Mouse (Mus musculus): ENCODE data around the gene Mrpl57. TPM values are rescaled to one million over a fixed set of nuclear protein-coding genes. Genes with fewer than 3 reads are reported as not detected.

Mrpl57 gene
- polyA plus RNA-seq, 1 experiment from 2014 or later = 123 TPM

DNA sequence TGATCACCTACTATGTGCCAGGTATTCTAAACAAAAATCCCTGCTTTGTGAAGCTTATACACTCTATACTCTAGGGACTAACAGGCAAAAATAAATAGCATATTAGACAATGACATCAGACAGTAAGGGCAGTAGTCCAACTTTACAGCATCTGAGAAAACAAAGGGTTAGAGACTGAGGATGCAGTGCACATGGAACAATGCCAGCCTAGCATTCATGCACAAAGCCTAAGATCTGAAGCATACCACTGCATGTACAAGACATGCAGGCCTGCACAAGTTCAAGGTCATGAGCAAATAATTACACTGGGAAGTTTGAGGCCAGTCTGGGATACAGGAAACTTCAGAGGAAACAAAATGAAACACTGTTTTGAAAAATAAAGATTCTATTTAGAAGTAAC is 33.5 kb downstream of the Mrpl57 start:
- Histone ChIP-seq H3K9me3 (no peaks in the 10 kb centered on the region), H3K27me3 (replicated peaks) (no peaks in the 10 kb centered on the region), H3K4me1 (peaks cover 14% of the 10 kb centered on the region), H3K4me3 (no peak overlapping the region), H3K36me3 (peaks cover 76% of the 10 kb centered on the region), H3K9ac (no peak overlapping the region), H3K4me2 (no peak overlapping the region), H3K27ac (replicated peaks) (peak overlapping the region; percentile 3; the same call in 1 of the 2 replicates)
- no peak for ATAC-seq (ENCODE audit: extremely low read depth, insufficient number of reproducible peaks, low FRiP score, low TSS enrichment)

DNA sequence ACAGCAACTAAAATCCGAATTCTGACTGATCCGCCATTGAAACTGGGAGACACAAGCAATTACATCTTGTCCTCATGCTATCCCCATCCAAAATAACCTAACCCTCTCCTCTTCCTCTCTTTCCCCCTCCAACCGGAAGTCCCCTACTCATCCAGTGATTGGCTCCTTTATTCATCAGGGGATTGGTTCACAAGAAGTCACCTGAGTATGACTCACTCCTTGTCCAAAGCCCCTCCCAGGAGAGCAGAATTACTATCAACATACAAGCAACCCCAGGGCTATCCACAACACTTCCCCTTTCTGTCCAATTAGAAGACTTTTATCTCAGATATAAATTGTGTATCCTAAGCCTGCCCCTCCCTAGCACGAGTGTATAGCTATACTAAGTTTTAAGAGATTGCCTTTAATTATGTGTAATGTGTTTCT is 36.0 kb downstream of the Mrpl57 start:
- peaks cover 82% of the 10 kb centered on the region for H3K36me3 ChIP-seq
- H3K9me3 ChIP-seq = no peaks in the 10 kb centered on the region
- ATAC-seq (ENCODE audit: extremely low read depth, insufficient number of reproducible peaks, low FRiP score, low TSS enrichment) = no peak
- no peak overlapping the region for H3K27ac ChIP-seq (replicated peaks)
- peaks cover 14% of the 10 kb centered on the region for H3K4me1 ChIP-seq
- H3K4me2 ChIP-seq = no peak overlapping the region
- no peaks in the 10 kb centered on the region for H3K27me3 ChIP-seq (replicated peaks)
- 79% methylated on average over 4 of the region's 4 CpGs for WGBS
- no peak overlapping the region for H3K4me3 ChIP-seq
- no peak overlapping the region for H3K9ac ChIP-seq

DNA sequence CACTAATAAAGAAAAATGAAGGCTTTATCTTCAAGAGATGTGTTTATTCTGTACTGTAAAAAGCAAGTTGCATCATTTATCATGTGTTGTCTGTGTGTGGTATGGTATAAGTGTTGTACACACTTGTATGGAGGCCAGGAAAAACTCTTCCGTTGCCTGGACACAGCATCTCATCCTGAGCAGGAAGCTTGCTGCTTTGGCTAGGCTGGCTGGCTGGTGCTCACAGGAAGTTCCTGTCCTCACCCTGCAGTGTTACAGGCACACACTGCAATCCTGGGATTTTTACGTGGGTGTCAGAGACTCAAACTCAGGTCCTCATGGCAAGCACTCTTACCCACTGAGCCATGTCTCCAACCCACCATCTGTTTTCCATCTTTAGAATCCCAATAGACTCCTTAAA is 37.1 kb downstream of the Mrpl57 start:
- Histone ChIP-seq H3K4me2 (no peak overlapping the region), H3K9ac (no peak overlapping the region), H3K27ac (replicated peaks) (no peak overlapping the region), H3K9me3 (no peaks in the 10 kb centered on the region), H3K27me3 (replicated peaks) (no peaks in the 10 kb centered on the region), H3K36me3 (peaks cover 80% of the 10 kb centered on the region), H3K4me3 (no peak overlapping the region), H3K4me1 (peaks cover 14% of the 10 kb centered on the region)
- no peak for ATAC-seq (ENCODE audit: extremely low read depth, insufficient number of reproducible peaks, low FRiP score, low TSS enrichment)
- 46% methylated on average over 2 of the region's 2 CpGs for WGBS

DNA sequence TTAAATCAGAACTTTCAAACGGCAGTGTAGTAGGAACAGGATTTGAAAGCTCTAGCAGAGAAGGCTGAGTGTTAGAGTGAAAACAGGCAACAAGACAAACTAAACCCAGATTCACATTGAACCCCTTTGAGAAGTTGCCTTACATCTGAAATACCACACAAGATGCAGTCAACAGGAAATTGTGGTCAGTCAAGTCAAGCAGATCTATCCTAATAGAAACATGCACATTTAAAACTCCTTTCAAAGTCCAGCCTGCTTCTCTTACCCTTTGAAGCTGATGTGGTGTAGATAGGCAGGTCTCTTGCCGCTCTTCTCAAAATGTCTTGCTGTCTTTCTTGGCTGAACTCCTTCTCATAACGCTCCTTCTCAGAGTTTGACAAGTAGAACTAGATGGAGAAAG is 39.2 kb downstream of the Mrpl57 start:
- H3K27ac ChIP-seq (replicated peaks) = no peak overlapping the region
- 87% methylated on average over 3 of the region's 3 CpGs for WGBS
- no peaks in the 10 kb centered on the region for H3K27me3 ChIP-seq (replicated peaks)
- H3K4me3 ChIP-seq = no peak overlapping the region
- no peaks in the 10 kb centered on the region for H3K9me3 ChIP-seq
- no peak overlapping the region for H3K4me2 ChIP-seq
- peaks cover 75% of the 10 kb centered on the region for H3K36me3 ChIP-seq
- H3K9ac ChIP-seq = no peak overlapping the region
- no peak for ATAC-seq (ENCODE audit: extremely low read depth, insufficient number of reproducible peaks, low FRiP score, low TSS enrichment)
- 0 out of 2 replicates have a peak, but pooled peaks cover 7% of the 10 kb centered on the region for H3K4me1 ChIP-seq

DNA sequence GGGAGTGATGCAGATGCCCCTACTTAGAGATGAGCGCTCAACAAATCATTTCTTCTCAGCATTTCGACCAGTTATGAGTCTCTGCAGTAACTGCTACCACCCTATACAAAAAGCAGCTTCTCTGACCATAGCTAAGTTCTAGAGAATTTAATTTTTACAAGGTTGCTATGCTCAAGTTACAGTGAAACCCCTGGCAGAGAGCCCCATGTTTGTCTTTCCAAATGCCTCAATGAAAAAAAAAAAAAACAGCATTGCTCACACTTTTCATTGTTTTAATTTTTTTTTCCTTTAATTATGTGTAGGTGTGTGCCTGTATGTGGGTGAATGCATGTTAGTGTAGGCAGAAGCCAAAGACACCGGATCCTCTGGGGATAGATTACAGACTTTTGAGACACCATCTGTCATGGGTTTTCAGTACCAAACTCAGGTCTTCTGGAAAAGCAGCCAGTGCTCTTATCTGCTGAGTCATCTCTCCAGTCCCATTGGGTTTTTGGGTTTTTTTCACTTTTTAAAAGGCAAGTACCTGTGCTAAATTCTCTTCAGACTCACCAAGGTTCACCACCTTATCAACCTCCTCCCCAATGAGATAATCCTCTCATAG is 40.7 kb downstream of the Mrpl57 start:
- H3K36me3 ChIP-seq = peaks cover 69% of the 10 kb centered on the region

DNA sequence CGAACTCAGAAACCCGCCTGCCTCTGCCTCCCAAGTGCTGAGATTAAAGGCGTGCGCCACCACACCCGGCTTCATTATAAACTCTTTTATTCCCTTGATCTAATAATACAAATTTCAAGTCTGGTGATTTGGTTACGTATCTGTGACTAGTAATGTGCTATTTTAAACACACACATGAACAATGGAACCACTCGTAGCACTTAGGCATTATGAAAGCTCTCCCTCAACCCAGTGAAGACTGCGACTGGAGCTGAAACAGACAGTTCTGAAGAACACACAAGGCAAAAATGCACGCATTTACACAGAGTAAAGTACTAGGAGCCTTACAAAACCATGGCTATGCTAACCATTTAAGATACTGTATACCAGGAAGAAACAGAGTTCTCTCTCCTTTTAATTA is 51.9 kb downstream of the Mrpl57 start:
- no peak overlapping the region for H3K27ac ChIP-seq (replicated peaks)
- WGBS = 67% methylated on average over 9 of the region's 9 CpGs

More for the DNA sequence above, 40.7 kb downstream of the Mrpl57 start:
- no peak overlapping the region for H3K9ac ChIP-seq
- no peak for ATAC-seq (ENCODE audit: extremely low read depth, insufficient number of reproducible peaks, low FRiP score, low TSS enrichment)
- no peak overlapping the region for H3K4me3 ChIP-seq
- 90% methylated on average over 3 of the region's 3 CpGs for WGBS
- no peaks in the 10 kb centered on the region for H3K9me3 ChIP-seq
- no peaks in the 10 kb centered on the region for H3K27me3 ChIP-seq (replicated peaks)
- no peak overlapping the region for H3K4me2 ChIP-seq
- 0 out of 2 replicates have a peak, but pooled peaks cover 7% of the 10 kb centered on the region for H3K4me1 ChIP-seq
- H3K27ac ChIP-seq (replicated peaks) = no peak overlapping the region

More for the DNA sequence above, 51.9 kb downstream of the Mrpl57 start:
- H3K4me2 ChIP-seq = no peak overlapping the region
- no peaks in the 10 kb centered on the region for H3K27me3 ChIP-seq (replicated peaks)
- H3K36me3 ChIP-seq = peaks cover 12% of the 10 kb centered on the region
- H3K4me3 ChIP-seq = no peak overlapping the region
- no peaks in the 10 kb centered on the region for H3K9me3 ChIP-seq
- no peak overlapping the region for H3K9ac ChIP-seq
- ATAC-seq (ENCODE audit: extremely low read depth, insufficient number of reproducible peaks, low FRiP score, low TSS enrichment) = no peak
- H3K4me1 ChIP-seq = peaks cover 30% of the 10 kb centered on the region

Small RNA genes lying within 50 kb of the gene (microRNA-seq; reads per million reads assigned to microRNA genes)
- gene Mir3077 = 0.61 reads per million

Other genes starting within 250 kb of the Mrpl57 start
- gene Xpo4, start 160.8 kb upstream of the Mrpl57 start, polyA plus RNA-seq (2015; fragmentation: Nextera tagmentation; extraction: Ambion mirVana) = 12.0 TPM in 2 replicates
- gene Gm49361, start 80.1 kb upstream of the Mrpl57 start, polyA plus RNA-seq (2015; fragmentation: Nextera tagmentation; extraction: Ambion mirVana) = not detected in 2 replicates
- gene Lats2, start 67.8 kb upstream of the Mrpl57 start, polyA plus RNA-seq (2015; fragmentation: Nextera tagmentation; extraction: Ambion mirVana) = 21.2 and 21.7 TPM in 2 replicates
- gene Sap18, start 28.1 kb upstream of the Mrpl57 start, polyA plus RNA-seq (2015; fragmentation: Nextera tagmentation; extraction: Ambion mirVana) = 15.7 and 17.3 TPM in 2 replicates
- 26.9 and 27.0 TPM in 2 replicates for gene Ska3, start within 50 bp of the Mrpl57 start, polyA plus RNA-seq (2015; fragmentation: Nextera tagmentation; extraction: Ambion mirVana)
- gene Zdhhc20, start 64.0 kb downstream of the Mrpl57 start, polyA plus RNA-seq (2015; fragmentation: Nextera tagmentation; extraction: Ambion mirVana) = 41.1 and 42.4 TPM in 2 replicates
- 82.8 and 92.5 TPM in 2 replicates for gene Micu2, start 173.0 kb downstream of the Mrpl57 start, polyA plus RNA-seq (2015; fragmentation: Nextera tagmentation; extraction: Ambion mirVana)
- 7.6 and 9.2 TPM in 2 replicates for gene Fgf9, start 244.3 kb downstream of the Mrpl57 start, polyA plus RNA-seq (2015; fragmentation: Nextera tagmentation; extraction: Ambion mirVana)